Mouse (Mus musculus) mouse trophoblast stem cell (cell line): Measurements from ENCODE around the gene Adcy7.

Experiments used
- in situ Hi-C, 2 experiments: fragments of 300-500 bp; cut with MseI, MboI; formaldehyde crosslinking; loops; 2 replicates in 1 of 2; 3 replicates in 1 of 2; pipeline ENCODE4 v1.15.1; 2025

The Adcy7 gene

GRCm38 (mm10) chr8:88328689-88329088 is 56.5 kb downstream of the Adcy7 start:
- in situ Hi-C loops: no loop called here

- in situ Hi-C loops: no loop called here
Observed at GRCm38 (mm10) chr8:88330816-88331215, 58.6 kb downstream of the Adcy7 start.

- in situ Hi-C loops: no loop called here
Observed at GRCm38 (mm10) chr8:88334384-88334783, 62.2 kb downstream of the Adcy7 start.

- in situ Hi-C loops: no loop called here
Observed at GRCm38 (mm10) chr8:88334975-88335374, 62.8 kb downstream of the Adcy7 start.

- in situ Hi-C loops: no loop called here
Observed at GRCm38 (mm10) chr8:88339221-88339620, 67.0 kb downstream of the Adcy7 start.

- in situ Hi-C loops: no loop called here
Observed at GRCm38 (mm10) chr8:88339887-88340695, 67.9 kb downstream of the Adcy7 start.

GRCm38 (mm10) chr8:88342026-88342425 is 69.8 kb downstream of the Adcy7 start:
- in situ Hi-C loops: no loop called here

- in situ Hi-C loops: no loop called here
Observed at GRCm38 (mm10) chr8:88349046-88349445, 76.8 kb downstream of the Adcy7 start.

- in situ Hi-C loops: no loop called here
Observed at GRCm38 (mm10) chr8:88357226-88357933, 85.2 kb downstream of the Adcy7 start.

- in situ Hi-C loops: no loop called here
Observed at GRCm38 (mm10) chr8:88357946-88358345, 85.7 kb downstream of the Adcy7 start.

GRCm38 (mm10) chr8:88359959-88360358 is 87.8 kb downstream of the Adcy7 start:
- in situ Hi-C loops: loop anchor here in 1 of 2 experiments (5.0 kb wide), 1 partner anchor 262 kb away; no protein-coding TSS in a partner anchor

- in situ Hi-C loops: loop anchor here in 1 of 2 experiments (5.0 kb wide), 1 partner anchor 261 kb away; no protein-coding TSS in a partner anchor
Observed at GRCm38 (mm10) chr8:88361044-88361707, 89.0 kb downstream of the Adcy7 start.

- in situ Hi-C loops: loop anchor here in 1 of 2 experiments (5.0 kb wide), 1 partner anchor 260 kb away; no protein-coding TSS in a partner anchor
Observed at GRCm38 (mm10) chr8:88361708-88362428, 89.7 kb downstream of the Adcy7 start, which contains the start of gene Brd7. Gene Brd7, minus strand, starts transcription at chr8:88362194.

GRCm38 (mm10) chr8:88362446-88363150 is 90.4 kb downstream of the Adcy7 start:
- in situ Hi-C loops: loop anchor here in 1 of 2 experiments (5.0 kb wide), 1 partner anchor 260 kb away; no protein-coding TSS in a partner anchor

GRCm38 (mm10) chr8:88369221-88369620 is 97.0 kb downstream of the Adcy7 start:
- in situ Hi-C loops: no loop called here

- in situ Hi-C loops: no loop called here
Observed at GRCm38 (mm10) chr8:88369805-88370204, 97.6 kb downstream of the Adcy7 start.

GRCm38 (mm10) chr8:88371522-88371921 is 99.3 kb downstream of the Adcy7 start:
- in situ Hi-C loops: no loop called here

- in situ Hi-C loops: no loop called here
Observed at GRCm38 (mm10) chr8:88376836-88377582, 104.8 kb downstream of the Adcy7 start.
